Mouse (Mus musculus): ENCODE measurements around the gene Olfr130. TPM values are rescaled to one million over a fixed set of nuclear protein-coding genes. Genes with fewer than 3 reads are reported as not detected.

Gene Olfr130
- total RNA-seq (2015) = not detected in 2 replicates
- not detected in 2 replicates for total RNA-seq (2017)

DNA sequence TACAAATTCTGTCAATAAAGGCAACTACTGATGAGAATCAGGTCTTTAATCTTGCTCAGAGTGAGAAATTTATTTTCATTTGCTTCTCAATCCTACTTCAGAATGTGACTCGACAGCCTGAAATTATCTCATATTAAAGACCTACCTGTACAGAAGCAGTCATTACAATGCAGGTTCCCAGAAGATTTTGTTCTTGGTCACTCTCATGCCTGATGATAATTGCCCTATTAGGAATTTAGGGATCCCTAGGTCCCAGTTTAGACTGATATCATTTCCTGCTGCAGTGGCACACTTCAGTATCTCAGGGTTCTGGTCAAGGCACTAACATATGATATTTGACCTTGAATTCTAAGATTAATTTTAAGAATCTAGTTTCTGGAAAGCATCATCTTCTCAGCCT, at the start of gene Olfr130:
Gene Olfr130, plus strand, starts transcription at position 301 of the 400 bp plus-strand sequence.
- no peak for ATAC-seq (ENCODE audit: poor library complexity, severe bottlenecking)

- ATAC-seq (ENCODE audit: poor library complexity, severe bottlenecking) = no peak
Observed at GRCm38 (mm10) chr17:38016341-38016740, 47.4 kb upstream of the Olfr130 start.

- no peak for ATAC-seq (ENCODE audit: poor library complexity, severe bottlenecking)
Observed at GRCm38 (mm10) chr17:38026297-38026696, 37.4 kb upstream of the Olfr130 start.

DNA sequence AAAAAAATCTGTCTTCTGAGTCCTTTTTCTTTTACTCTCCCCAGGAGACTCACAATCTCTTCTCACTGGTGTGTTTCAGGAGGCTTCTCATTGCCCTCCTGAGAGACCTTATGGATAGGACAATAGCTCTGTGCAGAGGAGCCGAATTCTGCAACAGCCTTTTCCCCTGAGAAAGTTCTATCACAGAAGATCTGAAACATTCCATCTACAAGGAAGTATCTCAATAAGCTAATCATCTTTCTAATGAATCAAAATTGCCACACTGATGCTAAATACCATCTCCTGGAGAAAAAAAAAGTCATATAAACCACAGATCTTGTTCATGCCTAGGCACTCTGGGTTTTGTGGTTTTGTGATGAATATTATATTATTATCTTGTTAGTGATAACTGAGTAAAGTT, 3.7 kb upstream of the Olfr130 start, which contains the start of gene Olfr129:
Gene Olfr129, minus strand, starts transcription at position 101 of the 400 bp plus-strand sequence.
- no peak for ATAC-seq (ENCODE audit: poor library complexity, severe bottlenecking)

DNA sequence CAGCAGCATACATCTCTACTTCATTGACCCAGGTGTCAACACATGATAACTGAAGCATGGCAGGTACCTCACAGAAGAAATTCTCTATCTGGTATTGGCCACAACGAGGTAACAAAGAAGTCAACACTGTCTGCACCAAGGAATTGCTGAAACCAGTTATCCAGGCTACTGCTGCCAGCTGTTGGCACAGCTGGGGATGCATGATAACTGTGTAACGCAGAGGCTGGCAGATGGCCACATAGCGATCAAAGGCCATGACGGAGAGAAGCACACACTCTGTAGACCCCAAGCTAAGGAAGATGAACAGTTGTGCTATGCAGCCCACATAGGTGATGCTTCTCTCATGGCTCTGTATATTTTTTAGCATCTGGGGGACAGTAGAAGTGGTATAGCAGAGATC, 18.6 kb downstream of the Olfr130 start:
- no peak for ATAC-seq (ENCODE audit: poor library complexity, severe bottlenecking)

- ATAC-seq (ENCODE audit: poor library complexity, severe bottlenecking) = no peak
Observed at GRCm38 (mm10) chr17:38088593-38088992, 24.9 kb downstream of the Olfr130 start, which contains the start of gene Olfr131. TSS of gene Olfr131 (minus strand) at chr17:38088693.

Other genes with a start within 250 kb of the Olfr130 start
- gene Olfr125, start 231.0 kb upstream of the Olfr130 start, total RNA-seq (2015) = not detected in 2 replicates
- gene Olfr125, start 231.0 kb upstream of the Olfr130 start, total RNA-seq (2017) = not detected in 2 replicates
- not detected in 2 replicates for gene Olfr126, start 216.4 kb upstream of the Olfr130 start, total RNA-seq (2015)
- gene Olfr126, start 216.4 kb upstream of the Olfr130 start, total RNA-seq (2017) = not detected in 2 replicates
- gene Olfr127, start 163.5 kb upstream of the Olfr130 start, total RNA-seq (2015) = not detected in 2 replicates
- not detected in 2 replicates for gene Olfr127, start 163.5 kb upstream of the Olfr130 start, total RNA-seq (2017)
- not detected in 2 replicates for gene Olfr128, start 143.4 kb upstream of the Olfr130 start, total RNA-seq (2015)
- gene Olfr128, start 143.4 kb upstream of the Olfr130 start, total RNA-seq (2017) = not detected in 2 replicates
- not detected in 2 replicates for gene Olfr761, start 110.8 kb upstream of the Olfr130 start, total RNA-seq (2015)
- not detected in 2 replicates for gene Olfr761, start 110.8 kb upstream of the Olfr130 start, total RNA-seq (2017)
- not detected in 2 replicates for gene Olfr129, start 3.8 kb upstream of the Olfr130 start, total RNA-seq (2015)
- not detected in 2 replicates for gene Olfr129, start 3.8 kb upstream of the Olfr130 start, total RNA-seq (2017)
- not detected in 2 replicates for gene Olfr131, start 24.8 kb downstream of the Olfr130 start, total RNA-seq (2015)
- not detected in 2 replicates for gene Olfr131, start 24.8 kb downstream of the Olfr130 start, total RNA-seq (2017)
- gene Olfr132, start 70.6 kb downstream of the Olfr130 start, total RNA-seq (2015) = not detected in 2 replicates
- not detected in 2 replicates for gene Olfr132, start 70.6 kb downstream of the Olfr130 start, total RNA-seq (2017)
- not detected in 2 replicates for gene Olfr133, start 81.4 kb downstream of the Olfr130 start, total RNA-seq (2015)
- not detected in 2 replicates for gene Olfr133, start 81.4 kb downstream of the Olfr130 start, total RNA-seq (2017)
- not detected in 2 replicates for gene Olfr134, start 107.5 kb downstream of the Olfr130 start, total RNA-seq (2015)
- gene Olfr134, start 107.5 kb downstream of the Olfr130 start, total RNA-seq (2017) = not detected in 2 replicates
- not detected in 2 replicates for gene Olfr135, start 140.4 kb downstream of the Olfr130 start, total RNA-seq (2015)
- gene Olfr135, start 140.4 kb downstream of the Olfr130 start, total RNA-seq (2017) = not detected in 2 replicates
- not detected in 2 replicates for gene Olfr138, start 197.1 kb downstream of the Olfr130 start, total RNA-seq (2015)
- gene Olfr138, start 197.1 kb downstream of the Olfr130 start, total RNA-seq (2017) = not detected in 2 replicates
- gene Olfr137, start 243.6 kb downstream of the Olfr130 start, total RNA-seq (2015) = not detected in 2 replicates
- not detected in 2 replicates for gene Olfr137, start 243.6 kb downstream of the Olfr130 start, total RNA-seq (2017)